Mouse (Mus musculus) MN1 (cell line): Measurements from ENCODE around the gene Gm49388.
"Not testable (repeated sequence)": the region's sequence is repeated elsewhere in the genome, so short reads cannot be mapped to it uniquely, and the experiment has no call there.

ENCODE experiments used
- DNase-seq: peaks from one replicate; pipeline ENCODE4 v3.0.0-alpha.2; 2016; ENCODE audit warnings: low spot score

Gm49388 gene

DNA sequence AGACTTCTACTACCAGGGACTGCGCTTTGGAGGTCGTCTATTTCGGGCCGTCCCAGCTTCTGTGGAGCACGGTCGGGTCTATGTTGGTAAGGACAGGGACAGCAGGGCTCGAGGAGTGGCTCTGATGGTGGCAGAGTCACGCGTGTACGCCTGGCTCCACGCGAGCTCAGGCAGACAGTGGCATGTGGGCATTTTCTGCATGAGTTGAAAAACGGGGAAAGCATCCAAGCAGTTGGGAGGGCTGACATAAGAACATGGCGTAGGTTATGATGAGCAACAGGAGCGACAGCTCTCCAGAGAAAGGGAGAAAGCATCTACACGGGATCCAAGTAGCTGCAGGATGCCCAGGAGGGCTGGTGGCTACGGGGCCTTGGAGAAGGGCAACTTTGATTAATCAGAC lies 16.9 kb downstream of the Gm49388 start:
- DNase-seq: no peak

DNA sequence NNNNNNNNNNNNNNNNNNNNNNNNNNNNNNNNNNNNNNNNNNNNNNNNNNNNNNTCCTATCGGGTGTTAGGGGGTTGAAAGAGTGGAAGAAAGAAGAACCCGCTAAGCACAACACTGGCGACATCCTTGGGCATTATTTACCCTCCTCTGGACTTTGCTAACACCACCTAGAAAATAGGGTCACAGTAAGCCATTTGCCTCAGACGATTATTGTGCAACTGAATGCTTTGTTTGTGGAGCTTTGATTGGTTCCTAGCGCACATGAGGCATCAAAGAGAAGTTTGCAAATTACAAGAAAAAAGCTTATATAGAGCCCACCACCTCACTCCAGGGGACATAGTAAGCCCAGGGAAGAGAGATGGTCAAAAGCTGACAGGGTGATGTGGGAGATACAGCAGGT lies 23.4 kb downstream of the Gm49388 start:
- DNase-seq: no peak

DNA sequence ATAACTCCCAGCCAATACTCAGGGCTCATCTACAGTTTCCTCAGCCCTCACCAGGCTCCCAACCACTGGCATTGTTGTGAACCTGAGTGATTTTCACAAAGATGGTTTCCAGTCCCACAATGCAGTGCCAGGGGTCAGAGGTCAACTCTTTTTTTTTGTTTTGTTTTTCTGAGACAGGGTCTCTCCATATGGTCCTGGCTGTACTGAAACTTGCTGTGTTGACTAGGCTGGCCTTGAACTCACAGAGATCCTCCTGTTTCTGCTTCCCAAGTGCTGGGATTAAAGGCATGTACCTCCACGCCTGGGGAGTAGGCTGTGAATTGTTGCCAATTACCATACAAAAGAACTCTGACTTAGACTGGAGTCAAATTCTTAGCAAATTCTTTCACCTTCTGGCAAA lies 24.4 kb downstream of the Gm49388 start:
- no peak for DNase-seq

DNA sequence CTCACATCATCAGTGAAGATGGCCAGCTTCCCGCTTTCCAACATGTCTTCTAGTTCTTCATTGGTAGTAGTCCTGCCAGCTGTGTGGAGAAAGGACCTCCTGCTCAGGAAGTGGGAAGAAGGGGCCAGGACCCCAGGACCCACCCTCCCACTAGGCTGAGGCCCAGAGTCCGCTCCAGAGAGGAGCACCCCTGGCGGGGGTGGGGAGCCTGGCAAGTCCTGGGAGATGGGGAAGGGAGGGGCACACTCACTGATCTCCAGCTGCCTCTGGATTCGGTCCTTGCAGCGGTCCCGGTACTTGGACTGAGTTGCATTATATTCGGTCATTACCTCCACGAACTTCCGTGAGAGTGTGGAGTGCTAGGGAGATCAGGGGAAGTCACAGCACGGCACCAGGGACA lies 25.2 kb downstream of the Gm49388 start:
- no peak for DNase-seq

DNA sequence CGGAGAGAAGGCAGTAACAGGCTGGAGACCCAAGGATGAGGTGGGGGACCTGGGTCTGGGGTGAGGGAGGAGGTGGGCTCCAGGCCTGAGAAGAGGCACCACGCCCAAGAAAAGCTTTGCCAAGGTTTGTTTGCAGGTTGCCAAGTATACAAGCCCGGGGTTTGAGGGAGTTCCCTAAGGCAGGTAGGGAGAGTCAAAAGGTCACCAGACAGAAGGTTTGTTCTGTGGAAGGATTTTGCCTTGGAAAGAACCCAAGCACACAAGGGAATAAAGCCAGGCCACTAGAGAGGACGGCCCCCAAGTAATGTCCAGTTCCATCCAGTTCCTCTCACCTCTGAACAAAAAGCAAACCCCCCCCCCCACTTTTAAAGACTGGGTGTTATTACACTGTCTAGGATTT lies 25.8 kb downstream of the Gm49388 start:
- no peak for DNase-seq

DNA sequence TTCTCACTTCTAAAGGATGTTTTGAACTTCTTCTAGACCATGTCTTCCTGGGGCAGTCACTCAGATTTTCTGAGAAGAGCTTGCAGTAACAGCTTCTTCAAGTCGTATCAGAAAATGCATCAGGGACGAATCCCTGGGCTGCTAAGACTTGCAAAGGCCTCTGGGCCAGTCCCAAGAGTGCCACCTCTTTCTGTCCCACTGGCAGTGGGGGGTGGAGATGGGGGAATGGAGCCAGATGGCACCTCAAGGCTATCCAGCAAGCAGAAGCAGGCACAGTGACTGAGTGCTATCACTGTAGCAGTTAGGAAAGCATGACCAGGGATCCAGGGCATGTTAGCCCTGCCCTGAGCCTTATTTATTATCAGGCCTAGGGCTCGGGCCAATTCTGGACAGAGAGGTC lies 26.9 kb downstream of the Gm49388 start:
- DNase-seq: no peak

DNA sequence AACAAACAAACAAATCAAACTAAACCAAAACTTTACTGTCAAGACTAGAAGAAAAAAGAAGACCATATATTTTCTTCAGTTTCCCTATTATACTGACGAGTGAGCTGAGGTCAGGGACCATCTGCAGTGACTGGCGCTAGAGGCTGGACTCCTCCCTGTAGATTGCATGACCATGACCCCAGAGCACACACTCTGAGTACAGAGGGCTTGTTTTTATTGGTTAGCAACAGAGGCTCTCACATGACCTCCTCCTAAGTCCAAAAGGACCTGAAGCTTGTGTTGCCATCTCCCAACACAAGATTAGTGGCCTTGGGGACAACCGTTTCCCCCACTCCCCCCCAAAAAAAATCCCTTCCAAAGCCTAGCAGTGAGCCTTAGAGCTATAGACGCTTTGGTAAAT lies 28.4 kb downstream of the Gm49388 start:
- no peak for DNase-seq

DNA sequence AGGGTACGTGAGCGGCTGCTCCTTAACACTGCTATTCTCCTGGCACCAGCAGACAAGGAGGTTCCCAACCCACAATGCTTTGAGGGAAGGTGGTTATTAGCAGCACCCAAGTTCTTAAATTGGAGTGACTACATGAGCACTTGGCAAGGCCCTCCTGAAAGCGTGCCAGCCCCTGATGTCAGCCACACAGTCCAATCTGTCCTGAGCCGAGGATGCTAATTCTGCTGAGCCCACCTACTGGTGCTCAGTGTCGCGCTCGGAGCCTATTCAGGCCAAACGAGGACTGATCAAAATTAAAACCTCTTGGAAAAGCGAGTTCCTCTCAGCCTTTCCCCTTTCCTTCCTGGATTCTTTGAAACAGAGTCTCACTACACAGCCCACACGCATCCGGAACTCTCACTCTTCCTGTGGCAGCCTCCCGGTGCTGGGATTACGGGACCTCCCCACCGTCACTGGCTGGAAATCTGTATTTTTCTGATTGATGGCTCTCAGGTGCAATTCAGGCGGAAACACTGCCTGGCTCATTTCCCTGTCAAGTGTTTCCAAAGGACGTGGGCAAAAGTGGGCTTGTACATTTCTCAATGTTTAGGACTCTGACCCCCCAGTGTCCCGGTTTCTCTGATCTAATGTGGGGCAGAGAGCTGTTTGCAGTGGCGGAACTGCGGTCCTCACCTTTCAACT lies 29.0 kb downstream of the Gm49388 start:
- no peak for DNase-seq

DNA sequence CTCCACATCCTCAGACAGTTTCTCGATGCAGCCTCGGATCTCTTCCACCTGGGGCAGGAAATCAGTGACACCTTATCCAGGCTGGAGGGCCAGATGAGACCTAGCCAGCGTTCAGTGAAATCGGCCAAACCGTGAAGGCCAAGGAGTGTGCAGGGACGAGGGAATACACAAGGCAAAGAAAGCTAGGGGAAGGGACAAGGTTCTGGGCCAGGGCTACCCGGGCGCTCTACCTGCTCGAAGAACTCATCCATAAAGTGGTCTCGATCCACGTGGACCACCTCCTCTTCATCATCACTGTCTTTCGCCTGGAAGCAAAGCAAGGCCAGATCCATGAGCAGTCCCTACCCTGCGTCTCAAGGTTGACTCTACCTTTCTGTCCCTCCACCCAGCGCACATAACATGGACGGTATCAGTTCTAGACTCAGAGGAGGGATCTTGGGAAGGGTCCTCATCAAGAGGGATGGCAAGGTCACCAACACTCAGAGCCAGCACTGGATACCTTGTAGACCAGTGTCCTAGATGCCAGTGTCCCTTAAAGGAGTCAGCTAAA lies 29.8 kb downstream of the Gm49388 start:
- no peak for DNase-seq

DNA sequence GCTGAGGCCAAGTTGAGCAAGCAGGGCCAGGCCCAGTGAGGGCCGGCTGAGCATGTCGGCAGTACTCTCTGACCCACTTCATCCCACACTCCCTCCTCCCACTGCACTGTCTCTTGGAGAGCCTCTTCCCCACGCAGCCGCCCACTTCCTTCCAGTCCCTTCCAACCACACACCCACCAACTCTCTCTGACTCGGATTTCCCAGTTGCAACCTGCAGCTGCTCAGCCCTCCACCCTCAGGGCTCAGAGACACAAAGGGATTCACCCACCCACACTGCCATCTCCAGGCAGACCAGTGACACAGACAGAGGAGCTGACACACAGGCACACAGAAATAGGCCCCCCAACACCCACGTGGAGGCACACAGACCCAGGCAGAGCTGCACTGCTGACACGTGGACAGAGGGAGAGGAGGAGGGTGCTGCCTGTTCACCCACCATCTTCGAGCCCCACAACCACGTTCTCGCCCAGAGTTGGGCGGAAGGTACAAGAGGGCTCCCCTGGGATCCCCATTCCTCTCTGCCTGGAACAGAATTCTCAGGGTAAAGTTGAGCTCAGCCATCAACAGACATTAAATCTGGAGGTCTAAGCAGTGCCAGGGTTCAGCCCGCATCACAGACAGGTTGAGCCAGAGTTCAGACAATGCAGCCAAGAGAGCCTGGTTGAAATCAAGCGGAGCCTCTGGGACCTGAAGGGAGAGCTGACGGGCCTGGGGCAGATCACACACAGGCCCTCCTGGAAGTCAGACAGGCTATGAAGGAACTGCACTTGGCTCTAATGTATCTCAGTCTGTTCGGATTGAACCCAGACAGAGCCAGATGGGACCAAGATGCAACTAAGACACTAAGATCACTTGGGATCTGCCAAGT lies 30.8 kb downstream of the Gm49388 start:
- peak; percentile 12 for DNase-seq

DNA sequence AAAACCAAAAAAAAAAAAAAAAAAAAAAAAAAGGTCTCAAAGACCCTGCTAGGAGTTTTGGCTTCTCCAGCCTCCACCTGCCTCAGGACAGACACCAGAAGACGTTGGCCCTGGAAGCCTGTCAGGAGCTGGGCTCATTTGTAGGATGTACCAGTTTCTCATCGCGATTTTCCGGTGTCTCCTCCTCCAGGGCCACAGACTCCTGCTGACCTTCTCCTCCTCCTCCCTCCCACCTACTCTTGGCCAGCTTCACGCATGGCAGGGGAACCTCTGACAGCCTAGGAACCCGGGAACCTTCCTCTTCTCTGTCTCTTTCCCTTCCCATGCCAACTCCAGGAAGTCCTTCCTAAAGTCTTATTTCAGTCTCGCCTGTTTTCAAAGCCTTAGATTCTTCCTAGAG lies 31.6 kb downstream of the Gm49388 start:
- no peak for DNase-seq

DNA sequence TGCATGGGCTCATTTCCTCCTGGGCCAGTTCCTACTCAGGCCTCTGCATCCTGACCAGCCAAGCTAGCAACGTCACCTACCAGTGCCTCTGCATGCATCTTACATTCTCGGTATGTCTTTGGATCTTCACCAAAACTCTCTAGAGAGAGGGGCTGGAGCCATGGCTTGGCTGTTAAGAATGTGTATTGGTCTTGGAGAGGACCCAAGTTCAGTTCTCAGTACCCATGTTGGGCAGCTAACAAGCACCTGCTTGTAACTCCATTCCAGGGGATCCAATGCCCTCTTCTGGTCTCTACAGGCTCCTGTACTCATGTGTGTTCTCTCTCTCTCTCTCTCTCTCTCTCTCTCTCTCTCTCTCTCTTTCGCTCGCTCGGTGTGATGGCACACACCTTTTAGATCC lies 32.4 kb downstream of the Gm49388 start:
- no peak for DNase-seq

DNA sequence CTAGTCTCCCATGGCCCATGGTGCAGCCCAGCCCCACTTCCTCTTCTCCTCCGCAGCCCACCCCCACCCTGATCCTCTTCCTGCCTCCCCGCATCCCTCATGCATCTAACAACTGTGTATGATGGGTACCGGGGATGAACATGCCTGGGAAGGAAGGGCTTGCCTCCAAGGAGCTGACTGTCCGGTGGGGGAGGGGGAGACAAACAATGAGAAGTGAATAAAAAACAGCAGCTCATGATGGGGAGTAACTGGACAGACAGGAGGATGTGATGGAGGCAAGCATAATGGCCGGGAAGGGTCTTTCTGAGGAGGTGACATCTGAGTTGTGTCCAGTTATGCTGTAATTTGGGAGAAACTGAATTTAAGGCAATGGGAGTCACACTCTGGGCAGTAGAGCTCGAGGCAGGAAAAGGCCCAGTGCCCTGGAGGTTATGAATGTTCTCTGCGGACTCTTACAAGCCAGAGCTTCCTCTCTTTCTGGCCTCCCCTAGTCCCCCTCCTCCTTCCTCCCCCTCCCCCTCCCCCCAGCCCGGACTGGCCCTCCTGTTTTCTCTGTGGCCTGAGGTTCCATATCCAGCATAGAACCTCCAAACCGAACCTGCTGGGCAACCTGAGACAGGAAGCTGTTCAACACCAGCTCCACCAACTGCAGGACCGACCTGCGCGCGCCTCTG lies 35.6 kb downstream of the Gm49388 start:
- DNase-seq: no peak

DNA sequence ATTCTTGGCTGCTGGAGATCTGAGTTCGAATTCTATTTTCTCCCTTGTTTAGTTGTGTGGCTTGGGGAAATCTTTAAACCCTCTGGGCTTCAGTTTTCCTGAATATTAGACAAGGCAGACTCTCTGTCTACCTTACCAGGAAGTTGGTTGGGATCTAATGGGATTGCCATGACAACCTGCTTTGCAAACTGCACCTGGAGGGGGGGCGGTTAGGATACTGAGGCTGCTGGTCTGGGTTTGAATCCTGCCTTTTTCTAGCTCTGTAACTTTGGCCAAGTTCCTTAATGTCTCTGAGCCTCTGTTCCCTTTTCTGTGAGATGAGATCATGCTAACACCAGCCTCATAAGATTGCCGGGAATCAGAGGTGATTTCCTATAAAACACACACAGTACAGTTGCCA lies 37.1 kb downstream of the Gm49388 start:
- DNase-seq: no peak

DNA sequence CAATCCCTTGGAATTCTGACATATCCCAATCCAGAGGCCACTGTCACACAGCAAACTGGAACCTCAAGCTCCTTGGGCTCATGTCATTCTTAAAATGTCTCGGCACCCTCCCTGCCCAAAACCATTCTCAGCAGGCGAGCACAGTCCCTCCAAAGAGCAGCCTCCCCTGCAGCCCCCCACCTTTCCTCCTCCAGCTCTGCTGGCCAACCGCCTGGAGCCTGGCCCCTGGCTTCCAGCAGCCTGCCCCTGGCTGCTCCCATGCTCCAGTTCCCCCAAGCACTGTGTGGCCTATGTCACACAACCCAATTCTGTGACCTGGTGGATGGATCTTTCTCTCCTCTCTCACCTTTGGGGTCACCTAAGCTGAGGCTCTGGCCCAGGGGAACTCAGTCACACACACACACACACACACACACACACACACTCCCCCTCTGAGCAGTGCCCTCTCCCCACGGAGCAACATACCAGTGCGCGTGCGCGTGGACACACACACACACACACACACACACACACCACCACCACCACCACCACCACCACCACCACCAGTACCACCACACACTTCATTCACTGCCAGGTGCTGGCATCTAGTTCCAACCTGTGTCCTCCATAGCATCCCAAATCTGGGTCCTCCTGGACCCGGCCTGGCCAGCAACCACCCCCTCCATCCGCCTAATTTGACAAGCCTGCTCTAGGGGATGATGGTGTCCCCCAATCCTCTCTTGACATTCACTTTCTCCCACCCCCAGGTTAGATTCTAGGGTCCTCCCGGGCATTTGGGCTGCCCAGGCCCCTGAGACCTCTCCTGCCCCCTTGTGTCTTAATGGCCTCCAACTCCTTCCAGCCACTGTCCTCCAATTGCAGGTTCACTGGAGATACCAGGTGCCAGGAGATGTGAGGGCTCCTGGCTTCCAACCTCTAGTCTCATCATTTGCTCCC lies 38.1 kb downstream of the Gm49388 start:
- DNase-seq: peak; percentile 28

DNA sequence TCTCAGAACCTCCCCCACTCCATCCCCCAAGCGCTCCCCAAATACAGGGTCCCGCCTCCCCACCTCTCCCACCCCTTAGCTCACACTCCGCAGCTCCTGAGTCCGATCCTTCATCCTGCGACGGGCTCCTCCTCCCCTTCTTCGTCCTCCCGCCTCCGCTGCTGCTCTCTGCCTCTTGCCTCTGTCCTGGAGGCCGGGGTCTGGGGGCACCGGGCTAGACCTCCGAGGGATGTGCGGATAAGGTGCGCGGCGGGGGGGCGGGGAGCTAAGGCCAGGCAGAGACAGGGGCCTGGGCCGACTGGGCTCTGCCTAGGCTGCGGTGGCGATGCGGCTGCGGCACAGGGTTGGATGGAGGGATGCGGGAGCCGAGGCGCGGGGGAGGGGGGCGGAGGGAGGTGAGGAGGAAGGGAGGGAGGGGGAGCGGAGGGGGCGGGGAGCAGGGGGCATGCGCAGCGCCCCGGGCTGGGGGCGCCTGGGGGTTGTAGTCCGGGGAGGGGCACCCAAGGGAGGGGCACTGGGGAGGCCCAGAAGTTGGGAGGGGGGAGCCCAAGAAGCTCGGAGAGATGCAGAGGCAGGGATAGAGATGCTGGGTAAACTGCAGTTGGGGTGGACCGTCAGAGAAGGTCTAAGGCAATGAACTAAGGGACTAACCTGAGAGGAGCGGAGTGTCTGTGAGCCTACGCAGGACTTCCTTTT lies 38.9 kb downstream of the Gm49388 start, which contains the start of the genes Stx4a and Stx1b:
TSS of gene Stx4a (plus strand) at position 119 of the 696 bp plus-strand sequence.
TSS of gene Stx1b (minus strand) at position 374 of the 696 bp plus-strand sequence.
- peak; percentile 43 for DNase-seq

DNA sequence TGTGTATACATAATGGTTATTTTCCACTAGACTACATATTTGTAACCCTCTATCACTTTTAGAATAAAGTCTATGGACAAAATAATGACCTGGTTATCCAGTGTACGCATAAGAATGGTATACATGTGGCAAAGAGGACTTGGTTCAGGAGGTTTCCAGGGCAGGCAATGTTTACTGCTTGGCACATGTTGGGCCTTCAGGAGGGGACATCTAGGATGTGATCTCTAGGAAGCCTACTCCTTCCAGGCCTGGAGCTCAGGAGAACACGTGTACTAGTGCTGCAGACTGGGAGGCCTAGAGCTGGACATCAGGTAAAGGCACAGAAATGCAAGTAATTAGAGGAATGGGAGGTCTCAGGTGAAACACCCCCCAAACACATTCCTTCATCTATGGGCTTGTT lies 50.1 kb downstream of the Gm49388 start:
- DNase-seq: no peak

DNA sequence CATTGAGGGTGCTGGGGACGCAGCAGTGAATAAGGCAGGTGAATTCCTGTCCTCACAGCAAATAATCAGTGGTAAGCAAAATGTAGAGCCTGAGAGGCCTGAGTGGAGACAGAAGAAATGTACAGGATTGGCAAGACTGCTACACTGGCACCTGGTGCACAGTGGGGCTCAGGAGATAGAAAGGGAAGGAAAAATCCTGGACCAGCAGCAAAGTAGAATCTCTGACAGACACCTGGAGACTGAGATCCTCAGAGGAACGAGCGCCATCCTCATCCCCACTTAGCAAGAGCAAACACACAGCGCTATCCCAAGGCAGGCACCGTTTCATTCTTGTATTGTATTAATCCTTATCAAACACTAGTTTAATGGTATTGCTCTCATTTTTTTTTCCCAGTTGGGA lies 52.1 kb downstream of the Gm49388 start:
- no peak for DNase-seq

DNA sequence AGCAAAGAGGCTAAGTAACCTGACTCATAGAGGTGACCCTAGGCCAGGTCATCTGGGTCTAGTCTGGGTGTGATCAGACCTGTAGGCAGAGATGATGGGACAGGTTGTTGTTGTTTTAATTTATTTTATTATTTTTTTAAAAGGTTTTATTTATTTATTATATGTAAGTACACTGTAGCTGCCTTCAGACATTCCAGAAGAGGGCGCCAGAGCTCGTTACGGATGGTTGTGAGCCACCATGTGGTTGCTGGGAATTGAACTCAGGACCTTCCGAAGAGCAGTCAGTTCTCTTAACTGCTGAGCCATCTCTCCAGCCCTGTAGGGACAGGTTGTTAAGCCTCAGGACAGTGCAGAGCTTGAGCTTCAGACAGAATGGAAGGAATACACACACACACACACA lies 52.5 kb downstream of the Gm49388 start:
- DNase-seq: not testable (repeated sequence)

DNA sequence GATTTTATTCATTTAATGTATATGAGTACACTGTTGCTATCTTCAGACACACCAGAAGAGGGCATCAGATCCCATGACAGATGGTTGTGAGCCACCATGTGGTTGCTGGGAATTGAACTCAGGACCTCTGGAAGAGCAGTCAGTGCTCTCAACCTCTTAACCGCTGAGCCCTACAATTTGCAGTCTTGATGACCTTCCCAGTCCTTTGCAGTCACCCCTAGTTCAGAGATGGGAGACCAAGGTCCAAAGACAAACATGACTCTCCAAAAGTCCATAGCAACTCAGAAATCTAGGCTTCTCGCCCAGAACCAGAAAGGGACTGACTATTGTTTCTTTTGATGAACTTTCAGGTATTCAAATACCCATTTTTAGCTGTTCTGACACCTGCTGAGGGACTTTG lies 54.6 kb downstream of the Gm49388 start:
- DNase-seq: not testable (repeated sequence)

DNA sequence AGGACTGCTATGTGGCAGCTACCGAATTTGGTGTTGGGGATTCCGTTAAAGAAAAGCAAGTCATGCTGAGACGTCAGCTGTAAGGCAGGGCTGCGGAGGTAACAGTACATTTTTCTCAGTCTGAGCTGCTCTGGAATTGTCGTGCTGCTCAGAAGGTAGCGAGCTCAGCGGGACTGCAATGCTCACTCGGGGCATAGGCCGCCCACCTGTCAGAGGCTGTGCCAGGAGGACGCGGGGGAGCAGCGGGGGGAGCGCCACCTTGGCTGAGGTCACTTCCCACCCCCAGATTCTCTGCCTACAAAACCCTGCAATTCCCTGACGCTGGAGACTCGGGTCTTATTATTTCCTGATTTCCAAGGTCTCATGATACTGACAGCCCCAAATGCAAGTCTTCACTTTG lies 55.5 kb downstream of the Gm49388 start:
- peak; percentile 65 for DNase-seq
